Mouse (Mus musculus): ENCODE measurements around the gene Mettl6. TPM values are rescaled to one million over a fixed set of nuclear protein-coding genes. Genes with fewer than 3 reads are reported as not detected.
"Not testable (repeated sequence)": the region's sequence is repeated elsewhere in the genome, so short reads cannot be mapped to it uniquely, and the experiment has no call there.

Mettl6 gene
- polyA plus RNA-seq, 1 experiment = 5.9 TPM

GRCm38 (mm10) chr14:31458006-31458405 lies 36.8 kb downstream of the Mettl6 start:
- no peaks in the 10 kb centered on the region for H3K36me3 ChIP-seq (ENCODE audit: control insufficient read depth, insufficient read depth, low read length)

GRCm38 (mm10) chr14:31456064-31456721 lies 38.6 kb downstream of the Mettl6 start:
- TF ChIP-seq CTCF (conservative IDR thresholded peaks at IDR 0.05; ENCODE audit: insufficient read depth, insufficient read length, low read depth, low read length) = no peak
- no peak for TF ChIP-seq POLR2A (IDR thresholded peaks at IDR 0.05; ENCODE audit: low read depth, low read length)
- no peak overlapping the region for H3K27ac ChIP-seq (ENCODE audit: insufficient read depth, low read depth, low read length)
- H3K4me1 ChIP-seq (ENCODE audit: control insufficient read depth, insufficient read depth, low read length) = no peaks in the 10 kb centered on the region
- DNase-seq = no peak
- no peaks in the 10 kb centered on the region for H3K27me3 ChIP-seq (replicated peaks; ENCODE audit: control insufficient read depth, insufficient read depth, low read length)
- H3K4me3 ChIP-seq (ENCODE audit: insufficient read depth, low read depth, low read length) = no peak overlapping the region
- H3K36me3 ChIP-seq (ENCODE audit: control insufficient read depth, insufficient read depth, low read length) = no peaks in the 10 kb centered on the region
- 87% methylated on average over 6 of the region's 6 CpGs for WGBS

More at GRCm38 (mm10) chr14:31458006-31458405, 36.8 kb downstream of the Mettl6 start:
- no peak for TF ChIP-seq POLR2A (IDR thresholded peaks at IDR 0.05; ENCODE audit: low read depth, low read length)
- TF ChIP-seq CTCF (conservative IDR thresholded peaks at IDR 0.05; ENCODE audit: insufficient read depth, insufficient read length, low read depth, low read length) = no peak
- H3K4me3 ChIP-seq (ENCODE audit: insufficient read depth, low read depth, low read length) = no peak overlapping the region
- H3K27ac ChIP-seq (ENCODE audit: insufficient read depth, low read depth, low read length) = no peak overlapping the region
- no peaks in the 10 kb centered on the region for H3K27me3 ChIP-seq (replicated peaks; ENCODE audit: control insufficient read depth, insufficient read depth, low read length)
- no peaks in the 10 kb centered on the region for H3K4me1 ChIP-seq (ENCODE audit: control insufficient read depth, insufficient read depth, low read length)
- 87% methylated on average over 12 of the region's 12 CpGs for WGBS
- no peak for DNase-seq

- 0 out of 2 replicates have a peak, but pooled peaks have one; percentile 27 for TF ChIP-seq CTCF (conservative IDR thresholded peaks at IDR 0.05; ENCODE audit: insufficient read depth, insufficient read length, low read depth, low read length)
- no peak for TF ChIP-seq POLR2A (IDR thresholded peaks at IDR 0.05; ENCODE audit: low read depth, low read length)
- H3K27me3 ChIP-seq (replicated peaks; ENCODE audit: control insufficient read depth, insufficient read depth, low read length) = no peaks in the 10 kb centered on the region
- no peaks in the 10 kb centered on the region for H3K36me3 ChIP-seq (ENCODE audit: control insufficient read depth, insufficient read depth, low read length)
- H3K4me1 ChIP-seq (ENCODE audit: control insufficient read depth, insufficient read depth, low read length) = no peaks in the 10 kb centered on the region
- no peak overlapping the region for H3K27ac ChIP-seq (ENCODE audit: insufficient read depth, low read depth, low read length)
- no peak overlapping the region for H3K4me3 ChIP-seq (ENCODE audit: insufficient read depth, low read depth, low read length)
- WGBS = 76% methylated on average over 8 of the region's 8 CpGs
- peak; percentile 66 for DNase-seq
These were observed 39.8 kb downstream of the Mettl6 start for GRCm38 (mm10) chr14:31454849-31455566.

GRCm38 (mm10) chr14:31453946-31454345 lies 40.9 kb downstream of the Mettl6 start:
- WGBS = 92% methylated on average over 12 of the region's 12 CpGs
- H3K4me3 ChIP-seq (ENCODE audit: insufficient read depth, low read depth, low read length); H3K27me3 ChIP-seq (replicated peaks; ENCODE audit: control insufficient read depth, insufficient read depth, low read length); H3K27ac ChIP-seq (ENCODE audit: insufficient read depth, low read depth, low read length); H3K36me3 ChIP-seq (ENCODE audit: control insufficient read depth, insufficient read depth, low read length); H3K4me1 ChIP-seq (ENCODE audit: control insufficient read depth, insufficient read depth, low read length); DNase-seq: not testable (repeated sequence)

- Histone ChIP-seq H3K36me3 (ENCODE audit: control insufficient read depth, insufficient read depth, low read length) (no peaks in the 10 kb centered on the region), H3K27ac (ENCODE audit: insufficient read depth, low read depth, low read length) (peak overlapping the region; percentile 4; the same call in 1 of the 2 replicates), H3K4me1 (ENCODE audit: control insufficient read depth, insufficient read depth, low read length) (no peaks in the 10 kb centered on the region), H3K4me3 (ENCODE audit: insufficient read depth, low read depth, low read length) (no peak overlapping the region), H3K27me3 (replicated peaks; ENCODE audit: control insufficient read depth, insufficient read depth, low read length) (no peaks in the 10 kb centered on the region)
- DNase-seq = no peak
- 48% methylated on average over 5 of the region's 5 CpGs for WGBS
- TF ChIP-seq CTCF (conservative IDR thresholded peaks at IDR 0.05; ENCODE audit: insufficient read depth, insufficient read length, low read depth, low read length) (no peak), POLR2A (IDR thresholded peaks at IDR 0.05; ENCODE audit: low read depth, low read length) (no peak)
These were observed 45.8 kb downstream of the Mettl6 start for GRCm38 (mm10) chr14:31448994-31449393.

GRCm38 (mm10) chr14:31443616-31444015 lies 51.2 kb downstream of the Mettl6 start:
- no peak overlapping the region for H3K4me3 ChIP-seq (ENCODE audit: insufficient read depth, low read depth, low read length)

GRCm38 (mm10) chr14:31440725-31441124 lies 54.1 kb downstream of the Mettl6 start:
- Histone ChIP-seq H3K36me3 (ENCODE audit: control insufficient read depth, insufficient read depth, low read length) (no peaks in the 10 kb centered on the region), H3K4me3 (ENCODE audit: insufficient read depth, low read depth, low read length) (no peak overlapping the region), H3K27ac (ENCODE audit: insufficient read depth, low read depth, low read length) (no peak overlapping the region), H3K4me1 (ENCODE audit: control insufficient read depth, insufficient read depth, low read length) (peaks cover 3% of the 10 kb centered on the region; the same call in 1 of the 2 replicates), H3K27me3 (replicated peaks; ENCODE audit: control insufficient read depth, insufficient read depth, low read length) (no peaks in the 10 kb centered on the region)
- DNase-seq = no peak
- WGBS = 78% methylated on average over 6 of the region's 6 CpGs
- no peak for TF ChIP-seq POLR2A (IDR thresholded peaks at IDR 0.05; ENCODE audit: low read depth, low read length)
- no peak for TF ChIP-seq CTCF (conservative IDR thresholded peaks at IDR 0.05; ENCODE audit: insufficient read depth, insufficient read length, low read depth, low read length)

More at GRCm38 (mm10) chr14:31443616-31444015, 51.2 kb downstream of the Mettl6 start:
- no peaks in the 10 kb centered on the region for H3K36me3 ChIP-seq (ENCODE audit: control insufficient read depth, insufficient read depth, low read length)
- no peak for DNase-seq
- H3K4me1 ChIP-seq (ENCODE audit: control insufficient read depth, insufficient read depth, low read length) = no peaks in the 10 kb centered on the region
- no peaks in the 10 kb centered on the region for H3K27me3 ChIP-seq (replicated peaks; ENCODE audit: control insufficient read depth, insufficient read depth, low read length)
- TF ChIP-seq CTCF (conservative IDR thresholded peaks at IDR 0.05; ENCODE audit: insufficient read depth, insufficient read length, low read depth, low read length) (no peak), POLR2A (IDR thresholded peaks at IDR 0.05; ENCODE audit: low read depth, low read length) (no peak)
- H3K27ac ChIP-seq (ENCODE audit: insufficient read depth, low read depth, low read length) = no peak overlapping the region
- 53% methylated on average over 6 of the region's 6 CpGs for WGBS

Data from kidney, adult 2 months (tissue).